Mouse (Mus musculus): Measurements from ENCODE around the gene Sh3bp5.
A peak's percentile ranks its signal among the peaks of the same experiment; 100 is the strongest.

Gene Sh3bp5

GRCm38 (mm10) chr14:31362236-31362635 lies 73.6 kb downstream of the Sh3bp5 start:
- DNase-seq (ENCODE audit: extremely low spot score, low read depth, low spot score), result no peak

GRCm38 (mm10) chr14:31345367-31345766 lies 90.5 kb downstream of the Sh3bp5 start:
- no peak for DNase-seq (ENCODE audit: extremely low spot score, low read depth, low spot score)

GRCm38 (mm10) chr14:31343241-31343640 lies 92.6 kb downstream of the Sh3bp5 start:
- no peak for DNase-seq (ENCODE audit: extremely low spot score, low read depth, low spot score)

- DNase-seq (ENCODE audit: extremely low spot score, low read depth, low spot score), result no peak
Observed at GRCm38 (mm10) chr14:31337947-31338346, 97.9 kb downstream of the Sh3bp5 start.

GRCm38 (mm10) chr14:31337406-31337805 lies 98.5 kb downstream of the Sh3bp5 start:
- no peak for DNase-seq (ENCODE audit: extremely low spot score, low read depth, low spot score)

- peak; percentile 88 for DNase-seq (ENCODE audit: extremely low spot score, low read depth, low spot score)
Observed at GRCm38 (mm10) chr14:31336369-31337155, 99.3 kb downstream of the Sh3bp5 start, which contains the start of gene Capn7. Gene Capn7, plus strand, starts transcription at chr14:31336638.

- DNase-seq (ENCODE audit: extremely low spot score, low read depth, low spot score), result no peak
Observed at GRCm38 (mm10) chr14:31335765-31336164, 100.1 kb downstream of the Sh3bp5 start.

GRCm38 (mm10) chr14:31330957-31331356 lies 104.9 kb downstream of the Sh3bp5 start:
- no peak for DNase-seq (ENCODE audit: extremely low spot score, low read depth, low spot score)

- no peak for DNase-seq (ENCODE audit: extremely low spot score, low read depth, low spot score)
Observed at GRCm38 (mm10) chr14:31329741-31330140, 106.1 kb downstream of the Sh3bp5 start.

GRCm38 (mm10) chr14:31327681-31328080 lies 108.2 kb downstream of the Sh3bp5 start:
- no peak for DNase-seq (ENCODE audit: extremely low spot score, low read depth, low spot score)

- DNase-seq (ENCODE audit: extremely low spot score, low read depth, low spot score), result no peak
Observed at GRCm38 (mm10) chr14:31327196-31327595, 108.7 kb downstream of the Sh3bp5 start.

GRCm38 (mm10) chr14:31326770-31327169 lies 109.1 kb downstream of the Sh3bp5 start:
- DNase-seq (ENCODE audit: extremely low spot score, low read depth, low spot score), result no peak

GRCm38 (mm10) chr14:31325551-31325950 lies 110.3 kb downstream of the Sh3bp5 start:
- no peak for DNase-seq (ENCODE audit: extremely low spot score, low read depth, low spot score)

- no peak for DNase-seq (ENCODE audit: extremely low spot score, low read depth, low spot score)
Observed at GRCm38 (mm10) chr14:31324851-31325250, 111.0 kb downstream of the Sh3bp5 start.

- no peak for DNase-seq (ENCODE audit: extremely low spot score, low read depth, low spot score)
Observed at GRCm38 (mm10) chr14:31323849-31324792, 111.8 kb downstream of the Sh3bp5 start, which contains the start of gene Dnah1. Gene Dnah1, minus strand, starts transcription at chr14:31323896.

GRCm38 (mm10) chr14:31323189-31323588 lies 112.7 kb downstream of the Sh3bp5 start:
- DNase-seq (ENCODE audit: extremely low spot score, low read depth, low spot score), result no peak

GRCm38 (mm10) chr14:31322191-31322590 lies 113.7 kb downstream of the Sh3bp5 start:
- no peak for DNase-seq (ENCODE audit: extremely low spot score, low read depth, low spot score)

- DNase-seq (ENCODE audit: extremely low spot score, low read depth, low spot score), result no peak
Observed at GRCm38 (mm10) chr14:31321181-31321580, 114.7 kb downstream of the Sh3bp5 start.

GRCm38 (mm10) chr14:31319546-31319945 lies 116.3 kb downstream of the Sh3bp5 start:
- DNase-seq (ENCODE audit: extremely low spot score, low read depth, low spot score), result no peak

GRCm38 (mm10) chr14:31317754-31318153 lies 118.1 kb downstream of the Sh3bp5 start:
- DNase-seq (ENCODE audit: extremely low spot score, low read depth, low spot score), result no peak

- DNase-seq (ENCODE audit: extremely low spot score, low read depth, low spot score), result no peak
Observed at GRCm38 (mm10) chr14:31316613-31317012, 119.3 kb downstream of the Sh3bp5 start.

- DNase-seq (ENCODE audit: extremely low spot score, low read depth, low spot score), result no peak
Observed at GRCm38 (mm10) chr14:31313192-31313591, 122.7 kb downstream of the Sh3bp5 start.
